Mouse (Mus musculus): ENCODE measurements around the gene Lingo4.

- TF ChIP-seq POLR2A (IDR thresholded peaks at IDR 0.05; ENCODE audit: insufficient read depth, low read depth, low read length) (no peak), CTCF (IDR thresholded peaks at IDR 0.05; ENCODE audit: insufficient read depth, low read depth, low read length) (no peak)
Measured at GRCm38 (mm10) chr3:94443597-94443964, 45.3 kb downstream of the Lingo4 start, which contains the start of gene Oaz3.

Measured in olfactory bulb, adult 2 months (tissue).